Mouse (Mus musculus) heart, adult 2 months (tissue): Measurements from ENCODE around the gene Nabp1.

Experiments used
- CTCF ChIP-seq: fragments of 200-600 bp; IDR thresholded peaks from 2 replicates; pipeline ENCODE4 v1.8.1; 2022; ENCODE audit warnings: antibody characterized with exemption, mild to moderate bottlenecking, moderate library complexity
- POLR2A ChIP-seq: fragments of 200-500 bp; IDR thresholded peaks from 2 replicates; pipeline ENCODE4 v1.6.1; 2011; ENCODE audit warnings: mild to moderate bottlenecking, low read depth, low read length, control low read depth; ENCODE audit not compliant: insufficient read depth

DNA sequence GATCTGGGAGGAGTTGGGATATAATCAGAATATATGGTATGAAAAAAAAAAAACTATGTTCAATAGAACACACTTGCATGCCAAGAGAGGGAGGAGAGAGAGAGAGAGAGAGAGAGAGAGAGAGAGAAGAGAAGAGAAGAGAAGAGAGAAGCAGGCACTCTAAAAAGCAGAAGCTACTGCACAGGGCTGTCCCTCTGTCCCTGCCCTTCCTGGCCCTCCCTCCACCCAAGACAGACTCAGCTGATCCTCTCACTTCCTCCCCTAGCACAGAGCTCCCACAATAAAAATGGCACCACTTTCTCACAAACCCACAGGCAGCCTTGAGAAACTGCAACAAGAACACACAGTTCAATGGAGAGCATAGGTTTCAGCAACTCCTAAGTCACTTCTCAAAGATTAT, 2.2 kb upstream of the Nabp1 start:
- TF ChIP-seq POLR2A (no peak), CTCF (no peak)
